Mouse (Mus musculus) embryonic facial prominence, embryonic 14.5 days (tissue): ENCODE results near the gene Sdc4. TPM values are rescaled to one million over a fixed set of nuclear protein-coding genes. Genes with fewer than 3 reads are reported as not detected.

ENCODE experiments used
- ATAC-seq: fragments of 200-750 bp; cut with Nextera tagmentation; 2 replicates; pipeline ENCODE4 v1.8.0; 2017; ENCODE audit warnings: low read depth, moderate number of reproducible peaks, moderate TSS enrichment
- DNase-seq: peaks from one replicate; pipeline ENCODE4 v3.0.0-alpha.2; 2015; ENCODE audit warnings: low spot score
- H3K27ac ChIP-seq: fragments of 300-500 bp; sonication (generic); replicated peaks from 2 replicates; pipeline ENCODE4 v1.5.1; 2014; ENCODE audit warnings: low read depth, mild to moderate bottlenecking, low read length, moderate library complexity
- H3K27me3 ChIP-seq: fragments of 300-500 bp; sonication (generic); replicated peaks from 2 replicates; pipeline ENCODE4 v1.6.1; 2014; ENCODE audit warnings: low read length; ENCODE audit not compliant: control insufficient read depth, insufficient read depth
- H3K36me3 ChIP-seq: fragments of 300-500 bp; sonication (generic); 2 replicates; pipeline ENCODE4 v1.6.1; 2014; ENCODE audit warnings: low read length, mixed read lengths; ENCODE audit not compliant: control insufficient read depth, insufficient read depth
- H3K4me1 ChIP-seq: fragments of 300-500 bp; sonication (generic); 2 replicates; pipeline ENCODE4 v1.6.1; 2014; ENCODE audit warnings: antibody characterized with exemption, low read length; ENCODE audit not compliant: control insufficient read depth, insufficient read depth
- H3K4me2 ChIP-seq: fragments of 300-500 bp; sonication (generic); 2 replicates; pipeline ENCODE4 v1.6.1; 2014; ENCODE audit warnings: low read depth, mild to moderate bottlenecking, low read length, moderate library complexity, mixed read lengths
- H3K4me3 ChIP-seq: fragments of 300-500 bp; sonication (generic); 2 replicates; pipeline ENCODE4 v1.5.1; 2014; ENCODE audit warnings: low read depth, mild to moderate bottlenecking, low read length
- H3K9ac ChIP-seq: fragments of 300-500 bp; sonication (generic); 2 replicates; pipeline ENCODE4 v1.6.1; 2014; ENCODE audit warnings: low read depth, mild to moderate bottlenecking, low read length, moderate library complexity, mixed read lengths
- H3K9me3 ChIP-seq: fragments of 300-500 bp; sonication (generic); 2 replicates; pipeline ENCODE4 v1.6.1; 2016; ENCODE audit warnings: low read length; ENCODE audit not compliant: control insufficient read depth
- WGBS: fragments of 180-500 bp; shearing (Covaris S2); extraction: QIAGEN DNeasy Blood & Tissue Kit; methylation state at CpG from one replicate; pipeline ENCODE4 v1.1.7; 2014; 5-methylcytosine and 5-hydroxymethylcytosine counted together
- polyA plus RNA-seq: library from polyadenylated mRNA; unstranded; fragments of >200 nt; fragmentation: Nextera tagmentation; extraction: Ambion mirVana; gene quantifications from 2 replicates; pipeline ENCODE4 v1.2.1, GENCODE M21; 2014

The Sdc4 gene
- polyA plus RNA-seq, 1 experiment from 2014 or later = 57.1 TPM

GRCm38 (mm10) chr2:164430697-164431096, 13.0 kb downstream of the Sdc4 start:
- Histone ChIP-seq H3K27me3 (no peaks in the 10 kb centered on the region), H3K9ac (no peak overlapping the region; the same call in 1 of the 2 replicates), H3K4me3 (no peak overlapping the region), H3K9me3 (no peaks in the 10 kb centered on the region), H3K36me3 (peaks cover 38% of the 10 kb centered on the region), H3K4me2 (peak overlapping the region; percentile 44), H3K27ac (peak overlapping the region; percentile 53), H3K4me1 (peaks cover 46% of the 10 kb centered on the region)
- peak; percentile 66 for DNase-seq
- WGBS = 9% methylated on average over 7 of the region's 7 CpGs
- no peak for ATAC-seq

GRCm38 (mm10) chr2:164429881-164430615, 13.6 kb downstream of the Sdc4 start:
- Histone ChIP-seq H3K27ac (peak overlapping the region; percentile 53), H3K4me1 (peaks cover 40% of the 10 kb centered on the region), H3K27me3 (no peaks in the 10 kb centered on the region), H3K36me3 (peaks cover 42% of the 10 kb centered on the region), H3K4me2 (0 out of 2 replicates have a peak overlapping the region, but pooled peaks have one; percentile 44), H3K4me3 (no peak overlapping the region), H3K9ac (no peak overlapping the region), H3K9me3 (no peaks in the 10 kb centered on the region)
- 0 out of 2 replicates have a peak, but pooled peaks have one; percentile 16 for ATAC-seq
- no peak for DNase-seq
- 53% methylated on average over 15 of the region's 15 CpGs for WGBS

GRCm38 (mm10) chr2:164428451-164428850, 15.2 kb downstream of the Sdc4 start:
- 48% methylated on average over 5 of the region's 5 CpGs for WGBS
- Histone ChIP-seq H3K4me3 (no peak overlapping the region), H3K27me3 (no peaks in the 10 kb centered on the region), H3K9me3 (no peaks in the 10 kb centered on the region), H3K9ac (no peak overlapping the region), H3K4me1 (peaks cover 31% of the 10 kb centered on the region), H3K4me2 (no peak overlapping the region), H3K36me3 (peaks cover 55% of the 10 kb centered on the region), H3K27ac (no peak overlapping the region)
- DNase-seq (no peak), ATAC-seq (no peak)

- no peaks in the 10 kb centered on the region for H3K9me3 ChIP-seq
- no peak overlapping the region for H3K4me3 ChIP-seq
- no peak overlapping the region for H3K27ac ChIP-seq
- peaks cover 59% of the 10 kb centered on the region for H3K36me3 ChIP-seq
- DNase-seq = no peak
- ATAC-seq = no peak
- WGBS = 84% methylated on average over 5 of the region's 5 CpGs
- H3K27me3 ChIP-seq = no peaks in the 10 kb centered on the region
- no peak overlapping the region for H3K9ac ChIP-seq
- no peak overlapping the region for H3K4me2 ChIP-seq
- H3K4me1 ChIP-seq = peaks cover 16% of the 10 kb centered on the region
These were observed 16.7 kb downstream of the Sdc4 start for GRCm38 (mm10) chr2:164426952-164427351.

GRCm38 (mm10) chr2:164426121-164426520, 17.6 kb downstream of the Sdc4 start:
- ATAC-seq = no peak; the same call in 1 of the 2 replicates
- H3K36me3 ChIP-seq = peaks cover 59% of the 10 kb centered on the region
- H3K4me3 ChIP-seq = no peak overlapping the region
- H3K9ac ChIP-seq = no peak overlapping the region
- DNase-seq = no peak
- peaks cover 7% of the 10 kb centered on the region for H3K4me1 ChIP-seq
- no peak overlapping the region for H3K27ac ChIP-seq
- no peaks in the 10 kb centered on the region for H3K27me3 ChIP-seq
- H3K9me3 ChIP-seq = no peaks in the 10 kb centered on the region
- 36% methylated on average over 11 of the region's 12 CpGs for WGBS
- no peak overlapping the region for H3K4me2 ChIP-seq

GRCm38 (mm10) chr2:164425401-164425800, 18.3 kb downstream of the Sdc4 start:
- H3K36me3 ChIP-seq = peaks cover 59% of the 10 kb centered on the region

GRCm38 (mm10) chr2:164424406-164424805, 19.3 kb downstream of the Sdc4 start:
- H3K36me3 ChIP-seq = peaks cover 58% of the 10 kb centered on the region
- no peak overlapping the region for H3K27ac ChIP-seq
- no peak for DNase-seq
- no peak overlapping the region for H3K9ac ChIP-seq
- no peak for ATAC-seq
- 87% methylated on average over 8 of the region's 8 CpGs for WGBS
- no peak overlapping the region for H3K4me3 ChIP-seq
- no peaks in the 10 kb centered on the region for H3K4me1 ChIP-seq
- no peak overlapping the region for H3K4me2 ChIP-seq
- no peaks in the 10 kb centered on the region for H3K9me3 ChIP-seq
- H3K27me3 ChIP-seq = no peaks in the 10 kb centered on the region

More at GRCm38 (mm10) chr2:164425401-164425800, 18.3 kb downstream of the Sdc4 start:
- H3K9ac ChIP-seq = no peak overlapping the region
- peaks cover under 1% of the 10 kb centered on the region; the same call in 1 of the 2 replicates for H3K4me1 ChIP-seq
- WGBS = 81% methylated on average over 5 of the region's 5 CpGs
- no peak overlapping the region for H3K4me2 ChIP-seq
- ATAC-seq = no peak
- no peak overlapping the region for H3K27ac ChIP-seq
- H3K27me3 ChIP-seq = no peaks in the 10 kb centered on the region
- no peak for DNase-seq
- H3K4me3 ChIP-seq = no peak overlapping the region
- H3K9me3 ChIP-seq = no peaks in the 10 kb centered on the region

GRCm38 (mm10) chr2:164423464-164423863, 20.2 kb downstream of the Sdc4 start:
- 81% methylated on average over 11 of the region's 11 CpGs for WGBS
- Histone ChIP-seq H3K4me2 (no peak overlapping the region), H3K9me3 (no peaks in the 10 kb centered on the region), H3K27me3 (no peaks in the 10 kb centered on the region), H3K4me3 (no peak overlapping the region), H3K4me1 (no peaks in the 10 kb centered on the region), H3K27ac (no peak overlapping the region; the same call in 1 of the 2 replicates), H3K9ac (no peak overlapping the region), H3K36me3 (peaks cover 48% of the 10 kb centered on the region)
- no peak for DNase-seq
- no peak for ATAC-seq
